Mouse (Mus musculus) heart, embryonic 10.5 days (tissue): ENCODE measurements around the gene Nme2. TPM values are rescaled to one million over a fixed set of nuclear protein-coding genes. Genes with fewer than 3 reads are reported as not detected.

ENCODE experiments used
- DNase-seq: peaks from one replicate; pipeline ENCODE4 v3.0.0-alpha.2; 2017; ENCODE audit warnings: low spot score
- H3K27ac ChIP-seq: fragments of 300-500 bp; sonication (generic); 2 replicates; pipeline ENCODE4 v1.5.1; 2016; ENCODE audit warnings: mild to moderate bottlenecking
- H3K27me3 ChIP-seq: fragments of 300-500 bp; sonication (generic); 2 replicates; pipeline ENCODE4 v1.6.1; 2016; ENCODE audit warnings: mild to moderate bottlenecking; ENCODE audit not compliant: poor library complexity, insufficient read depth, severe bottlenecking
- H3K36me3 ChIP-seq: fragments of 300-500 bp; sonication (generic); 2 replicates; pipeline ENCODE4 v1.6.1; 2016; ENCODE audit warnings: mild to moderate bottlenecking, moderate library complexity
- H3K4me1 ChIP-seq: fragments of 300-500 bp; sonication (generic); 2 replicates; pipeline ENCODE4 v1.6.1; 2016; ENCODE audit warnings: mild to moderate bottlenecking
- H3K4me3 ChIP-seq: fragments of 300-500 bp; sonication (generic); 2 replicates; pipeline ENCODE4 v1.5.1; 2016; ENCODE audit warnings: mild to moderate bottlenecking, moderate library complexity
- H3K9me3 ChIP-seq: fragments of 300-500 bp; sonication (generic); 2 replicates; pipeline ENCODE4 v1.6.1; 2016; ENCODE audit warnings: mild to moderate bottlenecking, moderate library complexity
- WGBS: fragments of 180-500 bp; shearing (Covaris S2); methylation state at CpG from one replicate; pipeline ENCODE4 v1.1.7; 2016; 5-methylcytosine and 5-hydroxymethylcytosine counted together
- polyA plus RNA-seq: library from polyadenylated mRNA; unstranded; fragments of >200 nt; fragmentation: Nextera tagmentation; extraction: Ambion mirVana; gene quantifications from 2 replicates; pipeline ENCODE4 v1.2.1, GENCODE M21; 2016

The Nme2 gene
- polyA plus RNA-seq, 1 experiment from 2014 or later, result 176 TPM

- 80% methylated on average over 5 of the region's 5 CpGs for WGBS
Observed at GRCm38 (mm10) chr11:93985265-93985664, 29.2 kb upstream of the Nme2 start.

GRCm38 (mm10) chr11:93984619-93985018 lies 28.6 kb upstream of the Nme2 start:
- DNase-seq, result no peak
- no peak overlapping the region for H3K27ac ChIP-seq
- H3K4me1 ChIP-seq, result peaks cover 11% of the 10 kb centered on the region
- H3K4me3 ChIP-seq, result no peak overlapping the region
- WGBS, result 84% methylated on average over 3 of the region's 3 CpGs
- H3K27me3 ChIP-seq, result no peaks in the 10 kb centered on the region
- H3K36me3 ChIP-seq, result no peaks in the 10 kb centered on the region
- H3K9me3 ChIP-seq, result no peaks in the 10 kb centered on the region

More at GRCm38 (mm10) chr11:93985265-93985664, 29.2 kb upstream of the Nme2 start:
- Histone ChIP-seq H3K4me3 (no peak overlapping the region), H3K27ac (no peak overlapping the region), H3K9me3 (no peaks in the 10 kb centered on the region), H3K27me3 (no peaks in the 10 kb centered on the region), H3K36me3 (no peaks in the 10 kb centered on the region), H3K4me1 (peaks cover 11% of the 10 kb centered on the region)
- no peak for DNase-seq

- DNase-seq, result no peak
- H3K36me3 ChIP-seq, result no peaks in the 10 kb centered on the region
- H3K9me3 ChIP-seq, result no peaks in the 10 kb centered on the region
- no peak overlapping the region for H3K4me3 ChIP-seq
- 69% methylated on average over 6 of the region's 6 CpGs for WGBS
- no peaks in the 10 kb centered on the region for H3K27me3 ChIP-seq
- H3K27ac ChIP-seq, result no peak overlapping the region
- H3K4me1 ChIP-seq, result no peaks in the 10 kb centered on the region
Observed at GRCm38 (mm10) chr11:93979502-93980049, 23.5 kb upstream of the Nme2 start.

- no peak overlapping the region for H3K4me3 ChIP-seq
- no peaks in the 10 kb centered on the region for H3K36me3 ChIP-seq
- peaks cover 6% of the 10 kb centered on the region; the same call in 1 of the 2 replicates for H3K4me1 ChIP-seq
- no peak overlapping the region for H3K27ac ChIP-seq
- no peaks in the 10 kb centered on the region for H3K9me3 ChIP-seq
- DNase-seq, result no peak
- 84% methylated on average over 5 of the region's 5 CpGs for WGBS
- H3K27me3 ChIP-seq, result no peaks in the 10 kb centered on the region
Observed at GRCm38 (mm10) chr11:93972951-93973350, 16.9 kb upstream of the Nme2 start.

GRCm38 (mm10) chr11:93969799-93970198 lies 13.7 kb upstream of the Nme2 start:
- Histone ChIP-seq H3K27me3 (no peaks in the 10 kb centered on the region), H3K27ac (no peak overlapping the region), H3K4me1 (peaks cover 9% of the 10 kb centered on the region), H3K4me3 (no peak overlapping the region), H3K9me3 (no peaks in the 10 kb centered on the region), H3K36me3 (peaks cover 14% of the 10 kb centered on the region)
- 65% methylated on average over 1 of the region's 1 CpGs for WGBS
- DNase-seq, result no peak

GRCm38 (mm10) chr11:93969171-93969570 lies 13.1 kb upstream of the Nme2 start:
- Histone ChIP-seq H3K9me3 (no peaks in the 10 kb centered on the region), H3K4me3 (peak overlapping the region; percentile 73; the same call in 1 of the 2 replicates), H3K27ac (peak overlapping the region; percentile 91; the same call in 1 of the 2 replicates), H3K36me3 (peaks cover 20% of the 10 kb centered on the region), H3K27me3 (no peaks in the 10 kb centered on the region), H3K4me1 (peaks cover 9% of the 10 kb centered on the region)
- no peak for DNase-seq
- WGBS, result 92% methylated on average over 6 of the region's 6 CpGs

- 42% methylated on average over 6 of the region's 6 CpGs for WGBS
- Histone ChIP-seq H3K9me3 (no peaks in the 10 kb centered on the region), H3K27ac (peak overlapping the region; percentile 91; the same call in 1 of the 2 replicates), H3K36me3 (peaks cover 24% of the 10 kb centered on the region), H3K4me3 (peak overlapping the region; percentile 73), H3K27me3 (no peaks in the 10 kb centered on the region), H3K4me1 (peaks cover 9% of the 10 kb centered on the region)
- DNase-seq, result no peak
Observed at GRCm38 (mm10) chr11:93968848-93969128, 12.7 kb upstream of the Nme2 start.

GRCm38 (mm10) chr11:93968005-93968847 lies 12.2 kb upstream of the Nme2 start, which contains the start of the genes Gm20390 and Nme1:
TSS of gene Gm20390 (minus strand) at chr11:93968293.
TSS of gene Nme1 (minus strand) at chr11:93968521.
- under 1% methylated on average over 40 of the region's 40 CpGs for WGBS
- H3K4me3 ChIP-seq, result peak within 1 kb of the TSS; percentile 73

GRCm38 (mm10) chr11:93967381-93967780 lies 11.3 kb upstream of the Nme2 start:
- peak overlapping the region; percentile 91 for H3K27ac ChIP-seq
- H3K4me1 ChIP-seq, result peaks cover 9% of the 10 kb centered on the region
- DNase-seq, result no peak
- WGBS, result 4% methylated on average over 11 of the region's 11 CpGs
- peaks cover 37% of the 10 kb centered on the region for H3K36me3 ChIP-seq
- H3K4me3 ChIP-seq, result peak overlapping the region; percentile 73
- no peaks in the 10 kb centered on the region for H3K27me3 ChIP-seq
- H3K9me3 ChIP-seq, result no peaks in the 10 kb centered on the region

More at GRCm38 (mm10) chr11:93968005-93968847, 12.2 kb upstream of the Nme2 start, which contains the start of the genes Gm20390 and Nme1:
- H3K27ac ChIP-seq, result peak within 1 kb of the TSS; percentile 91
- peak; percentile 99 for DNase-seq
- H3K27me3 ChIP-seq, result no peaks in the 10 kb centered on the region
- no peaks in the 10 kb centered on the region for H3K9me3 ChIP-seq
- H3K4me1 ChIP-seq, result peaks cover 9% of the 10 kb centered on the region
- H3K36me3 ChIP-seq, result peaks cover 29% of the 10 kb centered on the region

- Histone ChIP-seq H3K27me3 (no peaks in the 10 kb centered on the region), H3K4me1 (peaks cover 9% of the 10 kb centered on the region), H3K9me3 (no peaks in the 10 kb centered on the region), H3K4me3 (no peak overlapping the region), H3K36me3 (peaks cover 56% of the 10 kb centered on the region), H3K27ac (no peak overlapping the region)
- no peak for DNase-seq
- 91% methylated on average over 6 of the region's 6 CpGs for WGBS
Observed at GRCm38 (mm10) chr11:93965391-93965790, 9.3 kb upstream of the Nme2 start.

- no peaks in the 10 kb centered on the region for H3K9me3 ChIP-seq
- WGBS, result 91% methylated on average over 4 of the region's 4 CpGs
- DNase-seq, result no peak
- H3K27ac ChIP-seq, result no peak overlapping the region
- no peak overlapping the region for H3K4me3 ChIP-seq
- peaks cover 80% of the 10 kb centered on the region for H3K36me3 ChIP-seq
- H3K4me1 ChIP-seq, result peaks cover 3% of the 10 kb centered on the region; the same call in 1 of the 2 replicates
- H3K27me3 ChIP-seq, result no peaks in the 10 kb centered on the region
Observed at GRCm38 (mm10) chr11:93963013-93963412, 7.0 kb upstream of the Nme2 start.

- peaks cover 83% of the 10 kb centered on the region for H3K36me3 ChIP-seq
- H3K4me1 ChIP-seq, result peaks cover 4% of the 10 kb centered on the region
- H3K27me3 ChIP-seq, result no peaks in the 10 kb centered on the region
- WGBS, result 91% methylated on average over 6 of the region's 6 CpGs
- H3K27ac ChIP-seq, result no peak overlapping the region
- no peak for DNase-seq
- H3K4me3 ChIP-seq, result no peak overlapping the region
- no peaks in the 10 kb centered on the region for H3K9me3 ChIP-seq
Observed at GRCm38 (mm10) chr11:93961482-93961881, 5.4 kb upstream of the Nme2 start.

- H3K27ac ChIP-seq, result no peak overlapping the region
- no peaks in the 10 kb centered on the region for H3K27me3 ChIP-seq
- DNase-seq, result no peak
- 77% methylated on average over 4 of the region's 4 CpGs for WGBS
- H3K4me1 ChIP-seq, result peaks cover 21% of the 10 kb centered on the region
- peaks cover 64% of the 10 kb centered on the region for H3K36me3 ChIP-seq
- H3K9me3 ChIP-seq, result no peaks in the 10 kb centered on the region
- H3K4me3 ChIP-seq, result no peak overlapping the region
Observed at GRCm38 (mm10) chr11:93957746-93958145, 1.7 kb upstream of the Nme2 start.
